Mouse (Mus musculus) right cerebral cortex, postnatal 14 days (tissue): ENCODE data around the gene H2afb1.
"Not testable (repeated sequence)": the region's sequence is repeated elsewhere in the genome, so short reads cannot be mapped to it uniquely, and the experiment has no call there.

Experiments used
- DNase-seq: peaks from one replicate; pipeline ENCODE4 v3.0.0; 2022

The H2afb1 gene

GRCm38 (mm10) chrX:117014457-117014856 is at the start of gene H2afb1:
Gene H2afb1 (plus strand): TSS chrX:117014757.
- DNase-seq = not testable (repeated sequence)

GRCm38 (mm10) chrX:117036085-117036484 is 21.5 kb downstream of the H2afb1 start:
- no peak for DNase-seq
